Mouse (Mus musculus) forebrain, embryonic 12.5 days (tissue): ENCODE measurements around the gene Mgat4b. TPM values are rescaled to one million over a fixed set of nuclear protein-coding genes. Genes with fewer than 3 reads are reported as not detected.

Experiments used
- ATAC-seq: fragments of 200-750 bp; cut with Nextera tagmentation; 2 replicates; pipeline ENCODE4 v1.8.0; 2017; ENCODE audit warnings: moderate TSS enrichment; ENCODE audit not compliant: low FRiP score
- H3K27ac ChIP-seq: fragments of 300-500 bp; sonication (generic); 2 replicates; pipeline ENCODE4 v1.5.1; 2016; ENCODE audit warnings: mild to moderate bottlenecking
- H3K27me3 ChIP-seq: fragments of 300-500 bp; sonication (generic); 2 replicates; pipeline ENCODE4 v1.6.1; 2016; ENCODE audit warnings: mild to moderate bottlenecking
- H3K36me3 ChIP-seq: fragments of 300-500 bp; sonication (generic); replicated peaks from 2 replicates; pipeline ENCODE4 v1.6.1; 2016; ENCODE audit warnings: mild to moderate bottlenecking
- H3K4me1 ChIP-seq: fragments of 300-500 bp; sonication (generic); 2 replicates; pipeline ENCODE4 v1.6.1; 2016
- H3K4me2 ChIP-seq: fragments of 300-500 bp; sonication (generic); 2 replicates; pipeline ENCODE4 v1.6.1; 2016; ENCODE audit warnings: mild to moderate bottlenecking, moderate library complexity
- H3K4me3 ChIP-seq: fragments of 300-500 bp; sonication (generic); replicated peaks from 2 replicates; pipeline ENCODE4 v1.5.1; 2016; ENCODE audit warnings: mild to moderate bottlenecking
- H3K9ac ChIP-seq: fragments of 300-500 bp; sonication (generic); 2 replicates; pipeline ENCODE4 v1.6.1; 2016; ENCODE audit warnings: mild to moderate bottlenecking
- H3K9me3 ChIP-seq: fragments of 300-500 bp; sonication (generic); 2 replicates; pipeline ENCODE4 v1.6.1; 2016
- WGBS: fragments of 180-500 bp; shearing (Covaris S2); methylation state at CpG from one replicate; pipeline ENCODE4 v1.1.7; 2016; 5-methylcytosine and 5-hydroxymethylcytosine counted together
- polyA plus RNA-seq: library from polyadenylated mRNA; unstranded; fragments of >200 nt; fragmentation: Nextera tagmentation; extraction: Ambion mirVana; gene quantifications from 2 replicates; pipeline ENCODE4 v1.2.1, GENCODE M21; 2016

Gene Mgat4b
- polyA plus RNA-seq, 1 experiment from 2014 or later = 40.3 TPM

DNA sequence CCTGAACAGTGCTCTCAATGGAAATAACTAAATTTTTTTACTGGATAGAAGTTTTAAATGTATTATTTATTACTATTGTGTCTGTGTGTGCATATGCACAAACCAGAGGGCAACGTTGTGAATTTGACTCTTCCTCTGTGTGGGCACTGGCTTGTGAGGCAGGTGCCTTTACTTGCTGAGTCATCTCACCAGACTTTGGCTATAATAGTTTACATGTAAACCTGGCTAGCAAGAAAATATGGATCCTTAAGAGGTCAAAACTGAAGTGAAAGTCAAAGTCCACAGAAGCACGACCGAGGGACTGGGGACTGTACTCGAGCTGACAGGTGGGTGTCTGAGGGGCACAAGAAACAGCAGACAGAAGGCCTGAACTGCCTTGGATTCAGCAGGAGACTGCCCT is 28.0 kb upstream of the Mgat4b start:
- WGBS = 92% methylated on average over 4 of the region's 4 CpGs
- H3K27ac ChIP-seq = no peak overlapping the region
- H3K27me3 ChIP-seq = no peaks in the 10 kb centered on the region
- ATAC-seq = no peak
- no peak overlapping the region for H3K4me3 ChIP-seq
- H3K36me3 ChIP-seq = peaks cover 18% of the 10 kb centered on the region
- no peaks in the 10 kb centered on the region for H3K4me1 ChIP-seq
- H3K9ac ChIP-seq = no peak overlapping the region
- no peaks in the 10 kb centered on the region for H3K9me3 ChIP-seq
- H3K4me2 ChIP-seq = no peak overlapping the region

DNA sequence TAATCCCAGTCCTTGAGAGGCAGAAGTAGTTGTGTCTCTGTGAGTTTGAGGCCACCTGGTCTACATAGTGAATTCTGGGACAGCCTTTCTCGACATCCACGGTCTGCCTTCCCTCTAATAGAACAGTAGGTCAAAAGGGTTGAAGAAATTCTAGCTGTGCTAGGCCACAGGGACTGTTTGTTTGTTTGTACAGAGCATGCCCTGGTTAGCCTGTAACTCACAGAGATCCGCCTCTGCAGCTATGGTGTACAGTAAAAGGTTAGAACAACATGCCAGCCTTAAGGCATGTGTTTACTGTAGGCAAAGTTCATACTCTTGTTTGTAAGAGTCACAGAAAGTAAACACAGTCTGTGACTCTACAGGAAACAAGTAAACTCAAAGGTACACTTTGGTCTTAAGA is 25.9 kb upstream of the Mgat4b start:
- ATAC-seq = no peak
- Histone ChIP-seq H3K9ac (no peak overlapping the region), H3K4me3 (no peak overlapping the region), H3K27me3 (no peaks in the 10 kb centered on the region), H3K9me3 (no peaks in the 10 kb centered on the region), H3K4me2 (no peak overlapping the region), H3K36me3 (peaks cover 12% of the 10 kb centered on the region), H3K4me1 (no peaks in the 10 kb centered on the region), H3K27ac (no peak overlapping the region)
- 96% methylated on average over 3 of the region's 3 CpGs for WGBS

DNA sequence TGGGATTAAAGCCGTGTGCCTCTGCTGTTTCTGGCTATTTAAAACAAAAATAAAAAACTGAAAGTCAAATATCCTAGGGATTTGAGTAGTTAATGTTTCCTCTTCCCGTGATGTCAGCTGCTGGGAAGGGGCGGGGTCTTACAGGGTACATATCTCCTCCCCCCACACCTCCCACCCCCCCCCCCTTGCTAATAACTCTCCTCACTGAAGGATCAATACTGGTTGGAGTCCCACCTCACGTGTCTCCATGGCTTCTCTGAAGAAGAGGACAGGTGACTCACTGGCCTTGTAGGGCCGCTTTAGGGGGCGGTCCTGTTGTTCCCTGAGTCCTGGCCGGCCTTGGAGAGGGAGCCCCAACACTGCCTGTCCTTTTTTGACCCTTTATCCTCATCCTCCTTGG is 22.0 kb upstream of the Mgat4b start:
- ATAC-seq = no peak
- no peaks in the 10 kb centered on the region for H3K9me3 ChIP-seq
- H3K27ac ChIP-seq = no peak overlapping the region
- H3K4me3 ChIP-seq = no peak overlapping the region
- no peaks in the 10 kb centered on the region for H3K27me3 ChIP-seq
- no peaks in the 10 kb centered on the region for H3K4me1 ChIP-seq
- H3K9ac ChIP-seq = no peak overlapping the region
- H3K36me3 ChIP-seq = peaks cover 8% of the 10 kb centered on the region
- 77% methylated on average over 7 of the region's 7 CpGs for WGBS
- H3K4me2 ChIP-seq = no peak overlapping the region

DNA sequence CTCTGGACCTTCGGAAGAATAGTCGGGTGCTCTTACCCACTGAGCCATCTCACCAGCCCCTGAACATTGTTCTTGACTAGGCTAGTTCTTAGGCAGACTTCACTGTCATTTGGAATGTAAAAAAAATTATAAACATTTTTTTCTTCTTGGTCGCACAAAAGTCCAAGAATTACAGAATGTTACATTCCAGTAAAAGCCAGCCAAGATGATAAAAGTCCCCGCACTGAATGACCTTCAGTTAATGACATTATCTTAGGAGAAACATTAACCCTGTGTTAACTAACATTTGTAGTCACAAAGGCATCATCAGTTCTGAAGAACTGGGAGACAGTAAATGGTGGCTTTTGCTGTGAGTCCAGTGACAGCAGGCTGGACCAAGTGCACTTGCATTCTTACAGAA is 20.3 kb upstream of the Mgat4b start:
- Histone ChIP-seq H3K4me2 (no peak overlapping the region), H3K27ac (no peak overlapping the region), H3K4me3 (no peak overlapping the region), H3K27me3 (no peaks in the 10 kb centered on the region), H3K4me1 (no peaks in the 10 kb centered on the region), H3K9me3 (no peaks in the 10 kb centered on the region), H3K9ac (no peak overlapping the region), H3K36me3 (0 out of 2 replicates have a peak, but pooled peaks cover 3% of the 10 kb centered on the region)
- no peak for ATAC-seq
- 96% methylated on average over 4 of the region's 4 CpGs for WGBS

DNA sequence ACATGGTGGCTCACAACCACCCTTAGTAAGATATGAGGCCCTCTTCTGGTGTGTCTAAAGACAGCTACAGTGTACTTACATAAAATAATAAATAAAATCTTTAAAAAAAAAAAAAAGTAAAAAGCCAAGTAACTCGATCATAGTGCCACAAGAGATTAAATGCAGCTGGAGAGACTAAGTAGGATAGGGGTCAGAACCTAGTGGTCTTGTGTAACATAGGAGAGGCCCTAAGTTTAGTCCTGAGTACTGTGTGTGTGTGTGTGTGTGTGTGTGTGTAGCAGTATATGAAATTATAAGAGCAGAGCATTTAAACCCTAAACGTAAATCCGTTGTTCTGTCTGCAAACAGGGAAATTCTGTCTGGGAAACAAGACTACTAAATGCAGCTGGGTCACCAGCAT is 18.4 kb upstream of the Mgat4b start:
- peaks cover 12% of the 10 kb centered on the region for H3K36me3 ChIP-seq
- H3K9ac ChIP-seq = no peak overlapping the region
- 93% methylated on average over 3 of the region's 3 CpGs for WGBS
- no peak overlapping the region for H3K27ac ChIP-seq
- H3K4me3 ChIP-seq = no peak overlapping the region
- no peak overlapping the region for H3K4me2 ChIP-seq
- H3K27me3 ChIP-seq = no peaks in the 10 kb centered on the region
- no peak for ATAC-seq
- H3K9me3 ChIP-seq = no peaks in the 10 kb centered on the region
- H3K4me1 ChIP-seq = no peaks in the 10 kb centered on the region

DNA sequence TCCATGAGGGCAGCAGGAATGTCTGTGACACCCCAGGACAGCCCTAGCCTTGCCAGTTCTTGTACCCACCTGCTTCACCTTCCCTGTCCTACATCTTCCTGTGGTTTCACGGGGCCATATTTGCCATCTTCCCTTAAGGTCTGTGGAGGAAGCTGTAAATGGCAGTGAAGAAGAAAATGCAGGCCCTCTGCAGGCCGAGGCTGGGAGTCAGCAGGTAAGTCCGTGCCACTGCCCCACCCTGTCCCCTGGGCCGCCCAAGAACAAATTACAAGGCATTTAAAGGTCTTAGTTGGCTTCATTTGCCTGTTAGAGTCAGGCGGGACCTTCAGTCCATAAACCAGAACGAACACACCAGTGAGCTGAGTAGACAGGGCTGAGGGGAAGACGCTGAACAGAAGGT is 16.6 kb upstream of the Mgat4b start:
- peaks cover 28% of the 10 kb centered on the region for H3K36me3 ChIP-seq
- ATAC-seq = no peak

DNA sequence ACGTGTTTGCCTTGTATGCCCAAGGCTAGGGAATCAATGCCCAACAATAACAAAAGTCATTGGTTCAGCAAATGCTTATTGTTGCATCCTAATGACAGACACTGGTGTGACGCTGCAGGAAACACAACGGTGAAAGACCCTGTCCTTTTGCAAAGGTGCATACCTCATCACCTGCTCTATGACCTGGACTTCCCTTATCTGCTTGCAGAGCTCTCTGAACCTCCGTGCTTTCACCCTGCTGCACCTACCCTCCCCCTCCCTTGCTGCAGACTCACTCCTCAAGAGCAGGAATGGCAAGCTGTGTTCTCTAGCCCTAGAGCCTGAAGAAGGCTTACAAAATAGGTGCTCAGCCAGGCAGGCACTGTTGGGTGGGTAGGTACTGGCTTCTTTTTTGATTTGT is 15.9 kb upstream of the Mgat4b start:
- no peak overlapping the region for H3K4me2 ChIP-seq
- WGBS = 85% methylated on average over 4 of the region's 4 CpGs
- H3K36me3 ChIP-seq = peaks cover 35% of the 10 kb centered on the region
- H3K27ac ChIP-seq = no peak overlapping the region
- no peak overlapping the region for H3K9ac ChIP-seq
- H3K9me3 ChIP-seq = no peaks in the 10 kb centered on the region
- H3K4me3 ChIP-seq = no peak overlapping the region
- no peak for ATAC-seq
- no peaks in the 10 kb centered on the region for H3K27me3 ChIP-seq
- H3K4me1 ChIP-seq = no peaks in the 10 kb centered on the region

More for the DNA sequence above, 16.6 kb upstream of the Mgat4b start:
- no peak overlapping the region for H3K4me2 ChIP-seq
- H3K27ac ChIP-seq = no peak overlapping the region
- WGBS = 80% methylated on average over 7 of the region's 7 CpGs
- H3K9me3 ChIP-seq = no peaks in the 10 kb centered on the region
- no peak overlapping the region for H3K4me3 ChIP-seq
- H3K9ac ChIP-seq = no peak overlapping the region
- H3K4me1 ChIP-seq = no peaks in the 10 kb centered on the region
- no peaks in the 10 kb centered on the region for H3K27me3 ChIP-seq

DNA sequence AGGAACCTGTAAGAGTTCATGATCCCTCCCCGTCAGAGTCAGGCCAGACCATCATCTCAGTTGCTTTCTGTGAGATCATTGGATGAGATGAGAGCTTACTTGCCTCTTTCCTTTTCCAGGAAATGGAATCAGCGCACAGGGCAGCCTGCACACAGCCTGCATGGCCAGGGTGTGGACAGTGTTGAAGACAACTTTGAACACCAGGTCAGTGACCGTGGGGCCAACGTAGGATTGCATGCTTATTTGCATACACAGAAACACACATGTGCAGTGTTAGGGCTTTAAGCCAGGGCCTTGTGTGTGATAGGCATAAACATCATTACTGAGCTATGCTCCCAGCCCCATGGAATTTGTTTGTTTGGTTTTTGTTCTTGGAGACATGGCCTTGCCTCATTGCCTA is 13.2 kb upstream of the Mgat4b start:
- Histone ChIP-seq H3K27ac (no peak overlapping the region), H3K27me3 (no peaks in the 10 kb centered on the region), H3K9me3 (no peaks in the 10 kb centered on the region), H3K4me1 (no peaks in the 10 kb centered on the region), H3K4me3 (no peak overlapping the region), H3K4me2 (no peak overlapping the region), H3K9ac (no peak overlapping the region), H3K36me3 (peaks cover 62% of the 10 kb centered on the region)
- WGBS = 96% methylated on average over 4 of the region's 4 CpGs
- ATAC-seq = no peak

DNA sequence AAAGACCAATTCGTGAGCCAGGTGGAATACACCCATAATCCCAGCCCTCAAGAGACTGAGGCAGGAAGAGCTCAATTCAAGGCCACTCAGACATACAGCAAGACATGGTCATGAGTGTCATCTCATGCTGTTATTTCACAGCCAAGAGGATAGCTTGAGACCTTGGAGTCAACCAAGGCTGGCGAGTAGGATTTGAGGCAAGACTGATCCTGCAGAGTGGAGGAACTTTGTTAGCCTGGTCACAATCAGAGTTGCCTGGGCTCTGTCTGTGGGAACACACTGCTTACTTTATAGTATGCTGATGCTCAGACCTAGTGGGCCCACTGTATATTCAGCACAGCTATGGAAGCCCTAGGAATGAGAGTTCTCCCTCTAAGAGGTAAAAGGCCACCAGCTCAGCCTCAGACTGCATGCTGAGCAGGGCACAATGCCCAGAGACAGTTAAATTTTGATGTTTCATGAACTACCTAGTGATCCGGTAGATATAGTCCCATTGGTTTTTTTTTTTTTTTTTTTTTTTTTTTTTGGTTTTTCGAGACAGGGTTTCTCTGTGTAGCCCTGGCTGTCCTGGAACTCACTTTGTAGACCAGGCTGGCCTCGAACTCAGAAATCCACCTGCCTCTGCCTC is 12.4 kb upstream of the Mgat4b start:
- Histone ChIP-seq H3K4me3 (no peak overlapping the region), H3K36me3 (peaks cover 68% of the 10 kb centered on the region), H3K9me3 (no peaks in the 10 kb centered on the region), H3K27ac (no peak overlapping the region), H3K4me1 (no peaks in the 10 kb centered on the region), H3K9ac (no peak overlapping the region), H3K4me2 (no peak overlapping the region), H3K27me3 (no peaks in the 10 kb centered on the region)
- 94% methylated on average over 4 of the region's 5 CpGs for WGBS
- ATAC-seq = no peak

DNA sequence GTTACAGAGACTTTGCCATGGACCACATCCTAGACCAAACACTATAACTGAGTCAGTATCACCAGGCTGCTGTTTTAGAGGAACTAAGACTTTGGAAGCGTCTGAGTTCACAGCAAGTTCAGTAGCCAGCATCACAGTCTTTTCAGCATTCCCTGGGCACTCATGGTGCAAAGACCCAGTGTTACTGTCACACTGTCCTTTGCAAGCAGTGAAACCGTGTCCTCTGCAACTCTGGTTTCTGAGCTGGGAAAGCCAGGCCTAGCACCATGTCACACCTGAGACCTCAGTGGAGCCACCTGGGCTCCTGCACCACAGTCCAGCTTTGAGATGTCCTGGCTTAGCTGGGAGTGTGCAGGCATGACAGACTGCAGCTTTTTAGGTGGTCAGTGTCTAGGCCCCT is 11.8 kb upstream of the Mgat4b start:
- no peak for ATAC-seq
- WGBS = 92% methylated on average over 2 of the region's 2 CpGs
- Histone ChIP-seq H3K4me2 (no peak overlapping the region), H3K9ac (no peak overlapping the region), H3K4me1 (no peaks in the 10 kb centered on the region), H3K4me3 (no peak overlapping the region), H3K27me3 (no peaks in the 10 kb centered on the region), H3K36me3 (peaks cover 72% of the 10 kb centered on the region), H3K27ac (no peak overlapping the region), H3K9me3 (no peaks in the 10 kb centered on the region)

DNA sequence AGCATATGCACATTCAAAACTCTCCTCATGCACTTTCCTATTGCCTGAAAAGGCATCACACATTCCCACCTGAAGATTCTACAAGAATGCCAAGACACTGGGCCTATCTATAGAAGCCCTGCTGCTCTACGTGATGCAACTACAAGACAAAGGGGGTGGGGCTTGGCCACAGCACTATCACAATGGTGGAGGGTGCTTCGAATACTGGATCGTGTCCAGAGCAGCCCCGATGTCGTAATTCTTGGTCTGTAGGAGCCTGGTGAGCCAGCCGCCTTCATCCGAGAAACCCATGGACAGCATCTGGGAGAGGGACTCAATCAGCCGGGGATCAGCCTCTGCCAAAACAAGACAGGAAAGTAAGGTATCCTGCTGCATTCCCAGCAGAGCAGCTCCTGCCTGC is 10.1 kb upstream of the Mgat4b start:
- ATAC-seq = no peak
- 92% methylated on average over 8 of the region's 8 CpGs for WGBS
- Histone ChIP-seq H3K4me1 (no peaks in the 10 kb centered on the region), H3K9me3 (no peaks in the 10 kb centered on the region), H3K9ac (no peak overlapping the region), H3K27me3 (no peaks in the 10 kb centered on the region), H3K36me3 (peaks cover 89% of the 10 kb centered on the region), H3K4me3 (no peak overlapping the region), H3K4me2 (no peak overlapping the region), H3K27ac (no peak overlapping the region)

DNA sequence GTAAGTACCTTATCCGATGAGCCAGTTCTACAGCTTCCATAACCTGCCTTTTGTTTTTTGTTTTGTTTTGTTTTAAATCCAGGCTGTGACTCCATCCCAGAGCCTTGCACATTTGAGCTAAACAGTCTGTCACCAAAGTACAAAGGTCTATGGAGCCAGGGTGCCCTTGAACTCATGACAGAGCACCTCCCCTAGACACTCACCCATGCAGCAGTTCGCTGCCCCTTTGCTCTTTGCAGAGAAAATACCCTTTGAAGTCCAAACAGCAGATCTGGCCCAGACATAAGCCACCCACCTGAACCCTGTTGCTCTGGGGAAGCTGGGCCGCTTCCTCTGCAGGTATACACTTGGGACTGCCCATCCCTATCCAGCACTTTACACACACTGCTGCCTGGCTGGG is 9.1 kb upstream of the Mgat4b start:
- Histone ChIP-seq H3K27me3 (no peaks in the 10 kb centered on the region), H3K9ac (no peak overlapping the region), H3K36me3 (peaks cover 93% of the 10 kb centered on the region), H3K4me1 (no peaks in the 10 kb centered on the region), H3K4me2 (no peak overlapping the region), H3K4me3 (no peak overlapping the region), H3K9me3 (no peaks in the 10 kb centered on the region), H3K27ac (no peak overlapping the region)
- ATAC-seq = no peak
- WGBS = 93% methylated on average over 3 of the region's 3 CpGs

DNA sequence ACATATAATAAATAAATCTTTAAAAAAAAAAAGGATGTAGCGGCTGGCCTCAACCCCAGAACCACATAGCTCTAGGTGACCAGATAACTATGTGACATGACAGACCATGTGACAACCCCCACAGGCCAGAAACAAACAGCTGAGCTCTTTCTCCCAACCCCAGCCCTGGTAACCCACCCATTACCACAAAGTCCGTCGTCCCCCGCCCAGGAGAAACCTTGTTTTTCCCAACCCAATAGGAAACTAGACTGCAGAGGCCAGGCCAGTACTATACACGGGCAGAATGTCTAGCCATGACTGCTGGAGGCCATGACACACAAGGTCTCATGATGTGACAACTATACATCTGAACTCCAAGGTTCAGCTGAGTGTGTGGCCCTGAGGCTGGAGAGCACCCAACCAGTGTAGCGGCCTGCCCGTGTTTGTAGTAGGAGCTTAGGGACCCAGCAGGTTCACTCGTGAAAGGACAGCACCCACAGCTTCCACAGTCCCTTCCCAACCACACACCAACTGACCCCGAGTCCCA is 7.3 kb upstream of the Mgat4b start:
- no peaks in the 10 kb centered on the region; the same call in 1 of the 2 replicates for H3K4me1 ChIP-seq
- 90% methylated on average over 9 of the region's 9 CpGs for WGBS
- H3K4me3 ChIP-seq = no peak overlapping the region
- no peak overlapping the region for H3K27ac ChIP-seq
- no peak overlapping the region for H3K4me2 ChIP-seq
- ATAC-seq = no peak
- H3K9me3 ChIP-seq = no peaks in the 10 kb centered on the region
- H3K27me3 ChIP-seq = no peaks in the 10 kb centered on the region
- no peak overlapping the region for H3K9ac ChIP-seq
- H3K36me3 ChIP-seq = peaks cover 89% of the 10 kb centered on the region
